Mouse (Mus musculus): ENCODE data around the gene Prss50. TPM values are rescaled to one million over a fixed set of nuclear protein-coding genes. Genes with fewer than 3 reads are reported as not detected.

Prss50 gene
- total and polyA plus RNA-seq, 2 experiments: not detected

GRCm38 (mm10) chr9:110875288-110875695, 17.5 kb downstream of the Prss50 start:
- peak overlapping the region; percentile 72 for H3K27ac ChIP-seq (replicated peaks; ENCODE audit: insufficient read depth, low read depth, low read length)
- peak overlapping the region; percentile 19; the same call in 1 of the 2 replicates for H3K9ac ChIP-seq (ENCODE audit: low read depth, low read length)
- WGBS: 39% methylated on average over 5 of the region's 6 CpGs

GRCm38 (mm10) chr9:110877353-110877752, 19.6 kb downstream of the Prss50 start:
- TF ChIP-seq POLR2A (IDR thresholded peaks at IDR 0.05; ENCODE audit: extremely low read depth, insufficient read depth, low read length) (0 out of 2 replicates have a peak, but pooled peaks have one; percentile 8), CTCF (IDR thresholded peaks at IDR 0.05; ENCODE audit: low read depth, low read length) (no peak)
- Histone ChIP-seq H3K36me3 (ENCODE audit: control insufficient read depth, insufficient read depth, low read length) (no peaks in the 10 kb centered on the region), H3K79me2 (ENCODE audit: control insufficient read depth, insufficient read depth, low read length) (peaks cover 13% of the 10 kb centered on the region; the same call in 1 of the 2 replicates), H3K27me3 (ENCODE audit: control insufficient read depth, insufficient read depth, low read length) (no peaks in the 10 kb centered on the region), H3K9ac (ENCODE audit: low read depth, low read length) (peak overlapping the region; percentile 27; the same call in 1 of the 2 replicates), H3K4me3 (ENCODE audit: insufficient read depth, low read depth, low read length) (no peak overlapping the region), H3K4me1 (ENCODE audit: control insufficient read depth, insufficient read depth, low read length) (peaks cover 36% of the 10 kb centered on the region), H3K27ac (replicated peaks; ENCODE audit: insufficient read depth, low read depth, low read length) (peak overlapping the region; percentile 88)
- WGBS: 30% methylated on average over 1 of the region's 1 CpGs
- peak; percentile 96 for DNase-seq (ENCODE audit: extremely low read depth, low read depth, low spot score)

More at GRCm38 (mm10) chr9:110875288-110875695, 17.5 kb downstream of the Prss50 start:
- H3K4me3 ChIP-seq (ENCODE audit: insufficient read depth, low read depth, low read length): no peak overlapping the region
- H3K4me1 ChIP-seq (ENCODE audit: control insufficient read depth, insufficient read depth, low read length): peaks cover 29% of the 10 kb centered on the region
- peak; percentile 98 for DNase-seq (ENCODE audit: extremely low read depth, low read depth, low spot score)
- H3K79me2 ChIP-seq (ENCODE audit: control insufficient read depth, insufficient read depth, low read length): no peaks in the 10 kb centered on the region; the same call in 1 of the 2 replicates
- no peaks in the 10 kb centered on the region for H3K36me3 ChIP-seq (ENCODE audit: control insufficient read depth, insufficient read depth, low read length)
- TF ChIP-seq POLR2A (IDR thresholded peaks at IDR 0.05; ENCODE audit: extremely low read depth, insufficient read depth, low read length) (0 out of 2 replicates have a peak, but pooled peaks have one; percentile 17), CTCF (IDR thresholded peaks at IDR 0.05; ENCODE audit: low read depth, low read length) (no peak)
- no peaks in the 10 kb centered on the region for H3K27me3 ChIP-seq (ENCODE audit: control insufficient read depth, insufficient read depth, low read length)

- Histone ChIP-seq H3K4me1 (ENCODE audit: control insufficient read depth, insufficient read depth, low read length) (peaks cover 36% of the 10 kb centered on the region), H3K36me3 (ENCODE audit: control insufficient read depth, insufficient read depth, low read length) (no peaks in the 10 kb centered on the region), H3K4me3 (ENCODE audit: insufficient read depth, low read depth, low read length) (no peak overlapping the region), H3K9ac (ENCODE audit: low read depth, low read length) (peak overlapping the region; percentile 30), H3K79me2 (ENCODE audit: control insufficient read depth, insufficient read depth, low read length) (peaks cover 13% of the 10 kb centered on the region; the same call in 1 of the 2 replicates), H3K27ac (replicated peaks; ENCODE audit: insufficient read depth, low read depth, low read length) (peak overlapping the region; percentile 95), H3K27me3 (ENCODE audit: control insufficient read depth, insufficient read depth, low read length) (no peaks in the 10 kb centered on the region)
- peak; percentile 97 for DNase-seq (ENCODE audit: extremely low read depth, low read depth, low spot score)
- WGBS: 18% methylated on average over 5 of the region's 5 CpGs
- TF ChIP-seq POLR2A (IDR thresholded peaks at IDR 0.05; ENCODE audit: extremely low read depth, insufficient read depth, low read length) (no peak), CTCF (IDR thresholded peaks at IDR 0.05; ENCODE audit: low read depth, low read length) (no peak)
Observed at GRCm38 (mm10) chr9:110877888-110878287, 20.1 kb downstream of the Prss50 start.

GRCm38 (mm10) chr9:110879191-110879920, 21.6 kb downstream of the Prss50 start, which contains the start of gene Als2cl:
TSS of gene Als2cl (plus strand) at chr9:110879870.
- peaks cover 13% of the 10 kb centered on the region; the same call in 1 of the 2 replicates for H3K79me2 ChIP-seq (ENCODE audit: control insufficient read depth, insufficient read depth, low read length)
- peak within 1 kb of the TSS; percentile 95 for H3K27ac ChIP-seq (replicated peaks; ENCODE audit: insufficient read depth, low read depth, low read length)
- peak; percentile 68 for DNase-seq (ENCODE audit: extremely low read depth, low read depth, low spot score)
- peak within 1 kb of the TSS; percentile 65 for H3K4me3 ChIP-seq (ENCODE audit: insufficient read depth, low read depth, low read length)
- peaks cover 33% of the 10 kb centered on the region for H3K4me1 ChIP-seq (ENCODE audit: control insufficient read depth, insufficient read depth, low read length)
- peak within 1 kb of the TSS; percentile 91 for H3K9ac ChIP-seq (ENCODE audit: low read depth, low read length)
- H3K36me3 ChIP-seq (ENCODE audit: control insufficient read depth, insufficient read depth, low read length): peaks cover under 1% of the 10 kb centered on the region; the same call in 1 of the 2 replicates
- TF ChIP-seq CTCF (IDR thresholded peaks at IDR 0.05; ENCODE audit: low read depth, low read length): no peak
- TF ChIP-seq POLR2A (IDR thresholded peaks at IDR 0.05; ENCODE audit: extremely low read depth, insufficient read depth, low read length): no peak
- H3K27me3 ChIP-seq (ENCODE audit: control insufficient read depth, insufficient read depth, low read length): no peaks in the 10 kb centered on the region
- 7% methylated on average over 12 of the region's 12 CpGs for WGBS

- Histone ChIP-seq H3K36me3 (ENCODE audit: control insufficient read depth, insufficient read depth, low read length) (peaks cover 2% of the 10 kb centered on the region; the same call in 1 of the 2 replicates), H3K79me2 (ENCODE audit: control insufficient read depth, insufficient read depth, low read length) (peaks cover 13% of the 10 kb centered on the region; the same call in 1 of the 2 replicates), H3K9ac (ENCODE audit: low read depth, low read length) (peak within 1 kb of the TSS; percentile 91), H3K4me1 (ENCODE audit: control insufficient read depth, insufficient read depth, low read length) (peaks cover 26% of the 10 kb centered on the region), H3K27me3 (ENCODE audit: control insufficient read depth, insufficient read depth, low read length) (no peaks in the 10 kb centered on the region), H3K27ac (replicated peaks; ENCODE audit: insufficient read depth, low read depth, low read length) (peak within 1 kb of the TSS; percentile 95), H3K4me3 (ENCODE audit: insufficient read depth, low read depth, low read length) (peak within 1 kb of the TSS; percentile 65)
- under 1% methylated on average over 57 of the region's 57 CpGs for WGBS
- TF ChIP-seq CTCF (IDR thresholded peaks at IDR 0.05; ENCODE audit: low read depth, low read length): no peak
- TF ChIP-seq POLR2A (IDR thresholded peaks at IDR 0.05; ENCODE audit: extremely low read depth, insufficient read depth, low read length): peak; percentile 92
- DNase-seq (ENCODE audit: extremely low read depth, low read depth, low spot score): peak; percentile 83
Observed at GRCm38 (mm10) chr9:110879998-110880561, 22.3 kb downstream of the Prss50 start, which contains the start of gene Tmie. TSS of gene Tmie (minus strand) at chr9:110880113.
